Mouse (Mus musculus) bone marrow macrophage, adult 2 months (primary cell): ENCODE data around the gene Fut8. TPM values are rescaled to one million over a fixed set of nuclear protein-coding genes. Genes with fewer than 3 reads are reported as not detected.

Experiments
- H3K27ac ChIP-seq: 2 replicates; pipeline ENCODE4 v1.5.1; 2012; ENCODE audit warnings: low read depth, low read length; ENCODE audit not compliant: insufficient read depth
- H3K4me1 ChIP-seq: 2 replicates; pipeline ENCODE4 v1.6.1; 2012; ENCODE audit warnings: low read length; ENCODE audit not compliant: control insufficient read depth, insufficient read depth
- H3K4me3 ChIP-seq: 2 replicates; pipeline ENCODE4 v1.5.1; 2012; ENCODE audit warnings: mild to moderate bottlenecking, low read length, moderate library complexity; ENCODE audit not compliant: insufficient read depth
- CTCF ChIP-seq: IDR thresholded peaks from 2 replicates; pipeline ENCODE4 v1.5.1; 2012; ENCODE audit warnings: low read depth, mild to moderate bottlenecking, low read length, moderate library complexity
- POLR2A ChIP-seq: IDR thresholded peaks from 2 replicates; pipeline ENCODE4 v1.6.1; 2012; ENCODE audit warnings: mild to moderate bottlenecking, low read depth, low read length, borderline replicate concordance
- polyA plus RNA-seq: library from polyadenylated mRNA; stranded (reverse); fragments of >200 nt; gene quantifications from 2 replicates; pipeline ENCODE4 v1.2.4, GENCODE M21; 2012; ENCODE audit not compliant: missing spikeins, insufficient read depth, insufficient read length

Fut8 gene
- polyA plus RNA-seq, 1 experiment = 19.5 TPM

- no peak overlapping the region for H3K27ac ChIP-seq
- H3K4me1 ChIP-seq = no peaks in the 10 kb centered on the region
- no peak for TF ChIP-seq POLR2A
- no peak for TF ChIP-seq CTCF
Observed at GRCm38 (mm10) chr12:77483180-77483855, 245.4 kb downstream of the Fut8 start.

GRCm38 (mm10) chr12:77484761-77485160 is 246.8 kb downstream of the Fut8 start:
- Histone ChIP-seq H3K4me3 (no peak overlapping the region), H3K4me1 (no peaks in the 10 kb centered on the region), H3K27ac (no peak overlapping the region)
- TF ChIP-seq POLR2A (no peak), CTCF (no peak)

More at GRCm38 (mm10) chr12:77483180-77483855, 245.4 kb downstream of the Fut8 start:
- H3K4me3 ChIP-seq = no peak overlapping the region

- Histone ChIP-seq H3K4me3 (no peak overlapping the region), H3K27ac (no peak overlapping the region), H3K4me1 (no peaks in the 10 kb centered on the region)
- no peak for TF ChIP-seq POLR2A
- TF ChIP-seq CTCF = no peak
Observed at GRCm38 (mm10) chr12:77491478-77491877, 253.6 kb downstream of the Fut8 start.

GRCm38 (mm10) chr12:77495781-77496180 is 257.9 kb downstream of the Fut8 start:
- no peaks in the 10 kb centered on the region for H3K4me1 ChIP-seq
- no peak overlapping the region for H3K4me3 ChIP-seq
- no peak for TF ChIP-seq POLR2A
- H3K27ac ChIP-seq = no peak overlapping the region

- Histone ChIP-seq H3K4me3 (no peak overlapping the region), H3K4me1 (no peaks in the 10 kb centered on the region), H3K27ac (no peak overlapping the region)
- TF ChIP-seq POLR2A (no peak), CTCF (no peak)
Observed at GRCm38 (mm10) chr12:77498153-77498552, 260.2 kb downstream of the Fut8 start.

- TF ChIP-seq POLR2A (no peak), CTCF (no peak)
- Histone ChIP-seq H3K4me3 (no peak overlapping the region), H3K27ac (no peak overlapping the region), H3K4me1 (no peaks in the 10 kb centered on the region)
Observed at GRCm38 (mm10) chr12:77500439-77501055, 262.6 kb downstream of the Fut8 start.

- no peak overlapping the region for H3K4me3 ChIP-seq
- no peak overlapping the region for H3K27ac ChIP-seq
- TF ChIP-seq CTCF = no peak
- no peak for TF ChIP-seq POLR2A
- H3K4me1 ChIP-seq = no peaks in the 10 kb centered on the region
Observed at GRCm38 (mm10) chr12:77501466-77502240, 263.7 kb downstream of the Fut8 start.

GRCm38 (mm10) chr12:77502243-77502642 is 264.3 kb downstream of the Fut8 start:
- no peak overlapping the region for H3K4me3 ChIP-seq
- no peak for TF ChIP-seq CTCF
- TF ChIP-seq POLR2A = no peak
- H3K4me1 ChIP-seq = no peaks in the 10 kb centered on the region
- no peak overlapping the region for H3K27ac ChIP-seq

- Histone ChIP-seq H3K4me3 (no peak overlapping the region), H3K4me1 (no peaks in the 10 kb centered on the region), H3K27ac (no peak overlapping the region)
- TF ChIP-seq CTCF = no peak
- no peak for TF ChIP-seq POLR2A
Observed at GRCm38 (mm10) chr12:77505431-77505830, 267.5 kb downstream of the Fut8 start.

GRCm38 (mm10) chr12:77507770-77508169 is 269.8 kb downstream of the Fut8 start:
- TF ChIP-seq POLR2A = no peak
- no peak for TF ChIP-seq CTCF
- Histone ChIP-seq H3K4me3 (no peak overlapping the region), H3K4me1 (no peaks in the 10 kb centered on the region), H3K27ac (no peak overlapping the region)
